Mouse (Mus musculus) layer of hippocampus, adult 8-10 months (tissue): ENCODE measurements around the gene Dnajb12. TPM values are rescaled to one million over a fixed set of nuclear protein-coding genes. Genes with fewer than 3 reads are reported as not detected.
"Not testable (repeated sequence)": the region's sequence is repeated elsewhere in the genome, so short reads cannot be mapped to it uniquely, and the experiment has no call there.

Source experiments
- DNase-seq, 2 experiments: peaks; one replicate each; pipeline ENCODE4 v3.0.0; 2022; ENCODE audit warnings: low spot score in 2 of 2
- total RNA-seq, 4 experiments: library from RNA; stranded (reverse); gene quantifications; 2 replicates each; pipeline ENCODE4 v1.2.4; 2022

Dnajb12 gene
- total RNA-seq, 4 experiments from 2014 or later: 51.1 to 55.4 (median 52.6) TPM

DNA sequence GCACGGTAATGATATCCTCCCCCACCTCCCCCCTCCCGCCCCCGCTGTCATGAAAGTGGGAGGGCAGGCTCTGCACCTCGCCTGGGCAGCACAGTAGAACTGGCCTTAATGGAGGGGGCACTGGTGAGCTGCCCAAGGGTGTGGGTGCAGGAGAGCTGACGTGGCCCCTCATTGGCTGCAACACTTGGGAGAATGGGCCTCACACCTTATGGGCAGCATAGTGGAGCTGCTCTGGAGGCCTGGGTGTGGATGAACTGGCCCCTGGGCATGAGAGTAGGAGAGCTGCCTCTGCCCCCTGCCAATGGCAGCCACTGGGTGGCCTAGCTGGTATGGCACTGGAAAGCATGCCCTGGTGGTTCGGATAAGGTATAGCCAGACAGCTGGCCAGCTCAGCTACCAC lies 9.3 kb upstream of the Dnajb12 start:
- no peak for DNase-seq

DNA sequence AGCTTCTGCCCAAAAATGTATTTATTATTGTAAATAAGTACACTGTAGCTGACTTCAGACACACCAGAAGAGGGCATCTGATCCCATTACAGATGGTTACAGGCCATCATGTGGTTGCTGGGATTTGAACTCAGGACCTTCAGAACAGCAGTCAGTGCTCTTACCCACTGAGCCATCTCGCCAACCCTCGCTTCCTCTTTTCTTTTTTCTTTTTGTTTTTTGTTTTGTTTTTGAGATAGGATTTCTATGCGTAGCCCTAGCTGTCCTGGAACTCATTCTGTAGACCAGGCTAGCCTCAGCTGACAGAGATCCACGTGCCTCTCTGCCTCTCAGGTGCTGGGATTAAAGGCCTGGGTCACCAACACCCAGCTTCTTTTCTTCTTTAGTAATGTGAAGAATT lies 6.7 kb upstream of the Dnajb12 start:
- not testable (repeated sequence) for DNase-seq

DNA sequence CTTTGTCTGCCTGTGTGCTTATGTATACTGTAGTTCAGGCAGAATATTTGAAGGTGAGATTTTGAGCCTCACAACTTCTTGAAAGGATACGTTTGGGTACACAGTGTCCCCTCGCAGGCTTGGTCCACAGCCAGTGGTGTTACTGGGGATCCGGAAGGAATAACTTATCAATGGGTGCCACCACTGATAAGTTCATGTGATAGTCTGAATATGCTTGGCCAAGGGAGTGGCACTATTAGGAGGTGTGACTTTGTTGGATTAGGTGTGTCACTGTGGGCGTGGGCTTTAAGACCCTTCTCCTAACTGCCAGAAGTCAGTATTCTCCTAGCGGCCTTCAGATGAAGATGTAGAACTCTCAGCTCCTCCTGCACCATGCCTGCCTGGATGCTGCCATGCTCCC lies 6.2 kb upstream of the Dnajb12 start:
- no peak for DNase-seq

DNA sequence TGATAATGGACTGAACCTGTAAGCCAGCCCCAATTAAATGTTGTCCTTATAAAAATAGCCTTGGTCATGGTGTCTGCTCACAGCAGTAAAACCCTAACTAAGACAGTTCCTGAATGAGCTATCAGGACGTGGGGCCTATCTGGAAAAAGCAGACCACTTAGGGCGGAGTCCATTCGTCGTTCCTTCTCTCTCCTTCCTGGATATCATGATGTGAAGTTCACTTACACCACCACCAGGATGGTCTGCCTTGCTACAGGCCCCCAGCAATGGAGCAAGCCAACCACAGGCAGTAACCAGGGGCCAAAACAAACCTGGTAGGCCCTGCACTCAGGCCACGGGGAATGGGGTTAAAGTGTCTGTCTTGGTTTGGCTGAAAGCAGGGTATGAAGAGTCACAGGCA lies 5.7 kb upstream of the Dnajb12 start:
- DNase-seq: no peak

DNA sequence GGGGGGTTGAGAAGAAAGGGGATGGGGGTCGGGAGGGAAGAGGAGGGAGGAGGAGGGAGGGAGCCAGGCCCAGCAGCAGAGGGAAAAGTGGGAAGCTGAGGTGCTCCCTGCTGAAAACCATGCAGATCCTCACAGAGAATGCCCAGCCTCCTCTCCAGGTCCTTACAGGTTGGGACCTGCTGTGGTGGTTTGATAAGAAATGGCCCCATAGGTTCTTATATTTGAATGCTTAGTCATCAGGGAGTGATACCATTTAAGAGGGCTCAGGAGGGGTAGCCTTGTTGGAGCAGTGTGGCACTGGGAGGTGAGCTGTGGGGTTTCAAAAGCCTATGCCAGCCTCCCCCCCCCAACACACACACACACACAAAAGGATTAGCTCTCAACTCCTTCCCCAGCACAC lies 4.0 kb upstream of the Dnajb12 start:
- DNase-seq: no peak

DNA sequence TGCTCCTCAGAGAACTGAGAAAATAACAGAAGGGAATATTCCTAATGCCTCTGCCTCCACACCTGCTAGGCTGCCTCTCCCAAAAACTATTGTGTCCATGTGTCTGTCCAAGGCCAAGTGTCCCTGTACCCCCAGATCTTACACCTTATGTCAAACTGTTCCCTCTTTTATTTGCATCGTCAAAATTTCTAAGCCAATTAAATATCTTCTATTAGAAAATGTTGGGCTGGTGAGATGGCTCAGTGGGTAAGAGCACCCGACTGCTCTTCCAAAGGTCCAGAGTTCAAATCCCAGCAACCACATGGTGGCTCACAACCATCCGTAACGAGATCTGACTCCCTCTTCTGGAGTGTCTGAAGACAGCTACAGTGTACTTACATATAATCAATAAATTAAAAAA lies 2.7 kb upstream of the Dnajb12 start:
- not testable (repeated sequence) for DNase-seq

GRCm38 (mm10) chr10:59877421-59878117 lies 1.8 kb upstream of the Dnajb12 start:
- no peak for DNase-seq

DNA sequence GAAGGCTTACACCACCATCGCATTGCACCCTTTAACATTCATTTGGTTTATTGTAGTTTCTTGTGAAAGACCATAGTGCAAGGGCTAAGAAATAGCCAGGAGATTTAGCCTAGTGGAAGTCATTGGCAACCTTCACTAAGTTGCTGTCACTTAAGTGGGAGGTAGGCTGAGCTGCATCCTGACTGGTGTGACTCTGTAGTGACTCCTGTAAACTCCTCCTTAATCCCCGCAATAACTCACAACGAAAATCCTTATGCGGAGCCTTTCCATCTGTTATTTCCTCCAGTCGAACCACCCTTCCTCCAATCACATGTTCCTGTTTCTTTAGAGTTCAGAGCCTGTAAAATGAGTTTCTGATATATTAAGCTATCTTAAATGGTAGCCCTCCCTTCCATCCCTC lies 533 bp upstream of the Dnajb12 start:
- no peak for DNase-seq

GRCm38 (mm10) chr10:59880029-59880386 lies 652 bp downstream of the Dnajb12 start:
- DNase-seq: no peak

GRCm38 (mm10) chr10:59880837-59881236 lies 1.5 kb downstream of the Dnajb12 start:
- DNase-seq: no peak

DNA sequence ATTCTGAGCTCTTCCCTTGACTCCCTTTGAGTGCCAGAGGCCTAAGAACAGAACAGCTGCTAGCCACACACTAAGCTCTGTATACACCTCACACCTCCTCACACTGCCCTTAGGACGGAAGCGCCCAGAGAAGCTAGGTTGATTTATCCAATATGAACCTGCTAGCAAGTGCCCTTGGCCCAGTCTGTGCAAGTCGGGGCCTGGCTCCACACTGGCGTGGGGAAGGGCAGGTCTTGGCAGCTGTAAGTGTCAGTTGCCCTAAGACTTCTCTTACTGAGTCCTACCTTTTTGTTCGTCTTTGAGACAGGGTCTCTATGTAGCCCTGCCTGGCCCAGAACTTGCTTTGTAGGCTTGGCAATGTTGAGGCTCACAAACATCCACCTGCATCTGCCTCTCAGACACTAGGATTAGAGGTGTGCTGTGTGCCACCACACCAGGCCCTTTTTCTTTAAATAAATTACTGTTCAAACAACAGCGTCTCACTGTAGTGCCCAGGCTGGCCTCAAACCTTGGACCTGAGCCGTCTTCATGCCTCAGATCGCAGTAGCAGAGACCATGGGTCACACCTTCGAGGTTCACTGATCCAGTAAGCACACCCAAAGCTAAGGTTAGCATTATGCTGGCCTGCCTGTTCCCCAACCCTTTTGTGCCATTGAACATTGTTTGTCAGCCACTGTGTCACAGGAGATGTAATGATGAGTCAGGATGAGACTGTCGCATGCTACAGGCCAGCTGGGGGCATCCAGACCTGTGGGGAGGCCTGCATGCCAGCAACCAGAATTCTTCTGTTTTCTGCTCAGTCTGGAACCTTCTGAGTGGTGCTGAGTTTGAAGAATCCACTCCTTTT lies 5.2 kb downstream of the Dnajb12 start:
- DNase-seq: no peak

DNA sequence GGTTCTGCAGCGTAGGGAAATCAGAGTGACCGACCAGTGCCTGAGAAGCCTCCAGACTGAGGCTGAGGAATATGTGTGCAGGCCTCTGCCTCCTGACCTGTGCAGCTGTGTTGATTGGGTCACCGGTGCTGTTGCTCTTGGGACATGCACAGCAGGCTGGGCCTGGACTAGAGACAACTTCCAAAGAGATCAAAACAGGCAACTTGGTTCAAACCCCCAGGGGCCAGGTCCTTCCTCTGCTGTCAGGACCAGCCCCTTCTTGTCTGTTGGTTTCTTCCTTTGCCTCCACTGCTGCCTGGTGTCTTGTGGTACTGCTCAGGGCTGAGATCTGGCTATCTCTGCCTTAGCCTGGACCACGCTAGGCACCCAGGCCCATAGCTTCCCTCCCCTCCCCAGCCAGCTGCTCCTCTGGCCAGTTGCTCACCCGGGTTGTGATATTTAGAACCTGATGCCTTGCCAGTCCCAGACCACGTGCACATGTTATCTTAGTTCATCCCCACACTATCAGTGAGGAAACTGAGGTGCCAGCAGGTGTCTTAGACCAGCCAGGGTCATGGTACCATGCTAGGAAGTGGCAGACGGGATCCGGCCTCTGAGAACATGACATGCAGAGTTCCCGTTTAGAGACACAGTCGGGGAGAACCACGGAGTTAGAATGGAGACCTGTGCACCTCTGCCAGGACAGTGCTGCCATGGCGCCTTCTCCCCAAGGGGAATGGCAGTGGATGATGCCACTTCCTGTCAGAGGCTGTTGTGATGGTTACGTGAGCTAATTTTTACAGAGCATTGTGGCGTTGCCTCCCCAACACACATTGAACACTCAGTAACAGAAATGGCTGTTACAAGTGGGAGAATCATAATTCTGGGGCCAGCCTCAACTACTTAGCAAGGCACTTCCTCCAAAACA lies 6.1 kb downstream of the Dnajb12 start:
- no peak for DNase-seq

DNA sequence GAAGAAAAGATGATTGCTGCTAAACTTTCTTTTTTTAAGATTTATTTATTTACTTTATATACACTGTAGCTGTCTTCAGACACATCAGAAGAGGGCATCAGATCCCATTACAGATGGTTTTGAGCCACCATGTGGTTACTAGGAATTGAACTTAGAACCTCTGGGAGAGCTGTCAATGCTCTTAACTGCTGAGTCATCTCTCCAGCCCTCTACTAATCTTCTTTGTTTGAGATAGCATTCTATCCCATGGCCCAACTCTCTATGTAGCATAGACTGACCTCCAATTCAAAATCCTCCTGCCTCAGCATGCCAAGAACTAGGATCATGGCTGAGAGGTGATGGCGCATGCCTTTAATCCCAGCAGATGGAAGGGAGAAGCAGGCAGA lies 6.7 kb downstream of the Dnajb12 start:
- DNase-seq: no peak

GRCm38 (mm10) chr10:59887432-59887831 lies 8.1 kb downstream of the Dnajb12 start:
- DNase-seq: no peak

- no peak for DNase-seq
These were observed 10.0 kb downstream of the Dnajb12 start for GRCm38 (mm10) chr10:59889339-59889738.

- no peak for DNase-seq
These were observed 10.8 kb downstream of the Dnajb12 start for GRCm38 (mm10) chr10:59889953-59890751.

GRCm38 (mm10) chr10:59892977-59893376 lies 13.6 kb downstream of the Dnajb12 start:
- DNase-seq: peak in 1 of 2 experiments; percentile 75

DNA sequence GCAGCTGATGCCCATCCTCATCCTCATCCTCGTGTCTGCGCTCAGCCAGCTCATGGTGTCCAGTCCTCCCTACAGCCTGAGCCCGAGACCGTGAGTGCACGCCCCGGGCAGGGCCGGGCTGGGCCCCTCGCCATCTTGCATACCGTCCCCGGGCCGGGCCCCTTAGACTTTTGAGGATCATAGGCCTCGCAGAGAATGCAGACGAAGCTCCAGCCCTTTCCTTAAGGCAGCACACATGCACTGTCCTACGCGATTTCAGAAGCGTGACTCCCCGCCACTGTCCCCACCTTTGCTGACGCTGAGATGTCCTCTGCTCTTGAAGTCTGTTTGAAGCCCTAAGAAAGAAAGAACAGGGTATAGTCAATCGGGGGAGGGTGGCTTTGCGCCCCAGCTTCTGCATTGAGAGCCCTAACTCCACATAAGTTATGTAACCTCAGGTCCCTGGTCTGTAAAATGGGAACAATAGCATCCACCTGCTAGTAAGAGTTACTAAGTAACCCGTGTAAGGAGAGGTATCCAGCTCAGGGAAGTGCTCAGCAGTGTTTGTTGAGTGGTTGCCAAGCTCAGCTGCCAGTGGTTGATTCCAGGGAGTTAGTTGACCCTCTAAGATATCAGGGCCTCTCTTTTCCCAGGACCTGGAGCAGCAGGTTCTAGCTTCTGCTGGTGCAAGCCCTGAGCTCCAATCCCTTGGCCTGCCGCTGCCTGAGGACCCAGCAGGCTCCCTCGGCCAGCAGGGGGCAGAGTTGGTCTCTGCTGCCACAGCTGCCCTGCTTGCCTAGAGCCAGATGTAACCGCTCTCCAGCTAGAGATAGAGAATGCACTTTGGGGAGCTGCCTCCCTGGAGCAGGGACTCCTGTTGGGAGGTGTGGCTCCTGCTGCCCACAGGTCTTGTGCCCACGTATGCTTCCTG lies 15.2 kb downstream of the Dnajb12 start:
- DNase-seq: peak in 1 of 2 experiments; percentile 83

GRCm38 (mm10) chr10:59895460-59896186 lies 16.3 kb downstream of the Dnajb12 start:
- DNase-seq: no peak
